ENCODE assay signal across 19 mouse cellular contexts in the genomic region with DNA sequence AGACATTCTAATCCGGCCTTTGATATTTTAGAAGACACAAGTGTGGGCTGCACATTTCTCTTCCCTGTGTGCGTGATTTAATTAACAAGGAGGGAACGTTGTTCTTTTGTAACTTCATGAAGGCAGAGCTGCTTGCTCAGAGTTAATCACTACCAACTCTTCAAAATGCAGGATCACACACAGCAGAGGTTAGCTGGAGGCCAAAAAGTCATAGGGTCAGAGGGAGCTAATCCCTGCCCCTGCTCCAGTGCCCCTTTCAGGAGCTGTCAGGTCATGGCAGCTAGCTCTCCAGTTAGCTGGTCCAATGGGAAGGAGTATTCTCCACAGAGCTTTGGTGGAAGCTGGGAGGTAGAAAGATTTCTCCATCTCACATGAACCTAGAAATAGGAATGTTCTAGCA.
DNase-seq lines count a peak whose midpoint lies in the region; ATAC-seq and TF ChIP-seq lines count a peak whose summit lies in the region.
"Had no signal": no experiment of that assay in that cellular context is flagged by ENCODE, and none has a peak within 500 bp of the region (broad histone marks: within the 10 kb centered on the region; RNA-seq: fewer than 3 reads in every experiment).

No protein-coding gene starts in this region.

- TF ChIP-seq EP300 in heart, adult 2 months (IDR thresholded peaks at IDR 0.05; ENCODE audit: insufficient read depth, low read depth, low read length), result no peak

- TF ChIP-seq POLR2A in heart, adult 2 months (IDR thresholded peaks at IDR 0.05; ENCODE audit: insufficient read depth, low read depth, low read length), result no peak
- TF ChIP-seq POLR2A in cerebellum, adult 2 months (IDR thresholded peaks at IDR 0.05; ENCODE audit: borderline replicate concordance, insufficient read depth, low read length), result no peak

- peaks cover 5% of the 10 kb centered on the region; the same call in 1 of the 2 replicates for H3K27me3 ChIP-seq in midbrain, embryonic 10.5 days (ENCODE audit: low read depth, poor library complexity, severe bottlenecking)
- no peaks in the 10 kb centered on the region for H3K27me3 ChIP-seq in midbrain, embryonic 13.5 days
- H3K27me3 ChIP-seq in intestine, embryonic 15.5 days (replicated peaks), result no peaks in the 10 kb centered on the region
- no peaks in the 10 kb centered on the region for H3K27me3 ChIP-seq in kidney, postnatal 0 days (ENCODE audit: insufficient read depth, low read length)
- H3K27me3 ChIP-seq in heart, adult 2 months (ENCODE audit: control insufficient read depth, insufficient read depth, low read length), result no peaks in the 10 kb centered on the region
- no peaks in the 10 kb centered on the region for H3K27me3 ChIP-seq in cerebellum, adult 2 months (ENCODE audit: control insufficient read depth, insufficient read depth, low read length)
- H3K27me3 ChIP-seq: embryonic facial prominence, embryonic 12.5 days; liver, embryonic 15.5 days; megakaryocyte, embryonic 14.5 days; neural tube, embryonic 13.5 days; Patski had no signal

- H3K79me2 ChIP-seq in heart, adult 2 months (replicated peaks; ENCODE audit: control insufficient read depth, insufficient read depth, low read length), result no peaks in the 10 kb centered on the region

- no peaks in the 10 kb centered on the region for H3K36me3 ChIP-seq in midbrain, embryonic 10.5 days
- no peaks in the 10 kb centered on the region for H3K36me3 ChIP-seq in midbrain, embryonic 13.5 days
- no peaks in the 10 kb centered on the region for H3K36me3 ChIP-seq in intestine, embryonic 15.5 days
- no peaks in the 10 kb centered on the region for H3K36me3 ChIP-seq in kidney, postnatal 0 days (ENCODE audit: insufficient read depth, low read length)
- no peaks in the 10 kb centered on the region for H3K36me3 ChIP-seq in heart, adult 2 months (ENCODE audit: control insufficient read depth, insufficient read depth, low read length)
- H3K36me3 ChIP-seq: embryonic facial prominence, embryonic 12.5 days; liver, embryonic 15.5 days; neural tube, embryonic 13.5 days had no signal

- H3K4me1 ChIP-seq in midbrain, embryonic 10.5 days, result peaks cover 26% of the 10 kb centered on the region
- H3K4me1 ChIP-seq in midbrain, embryonic 13.5 days (replicated peaks), result 0 out of 2 replicates have a peak, but pooled peaks cover 9% of the 10 kb centered on the region
- no peaks in the 10 kb centered on the region; the same call in 1 of the 2 replicates for H3K4me1 ChIP-seq in intestine, embryonic 15.5 days (replicated peaks)
- H3K4me1 ChIP-seq in kidney, postnatal 0 days (replicated peaks; ENCODE audit: insufficient read depth, low read length), result no peaks in the 10 kb centered on the region
- no peaks in the 10 kb centered on the region for H3K4me1 ChIP-seq in heart, adult 2 months (ENCODE audit: control insufficient read depth, insufficient read depth, low read length)
- no peaks in the 10 kb centered on the region for H3K4me1 ChIP-seq in cerebellum, adult 2 months (ENCODE audit: control insufficient read depth, insufficient read depth, low read length)
- H3K4me1 ChIP-seq: liver, embryonic 15.5 days; neural tube, embryonic 13.5 days had no signal

- 13% methylated on average over 3 of the region's 3 CpGs for WGBS in midbrain, embryonic 10.5 days
- WGBS in midbrain, embryonic 13.5 days, result 12% methylated on average over 3 of the region's 3 CpGs
- WGBS in intestine, embryonic 15.5 days, result 53% methylated on average over 3 of the region's 3 CpGs
- WGBS in kidney, postnatal 0 days, result 49% methylated on average over 3 of the region's 3 CpGs
- 92% methylated on average over 3 of the region's 3 CpGs for WGBS in heart, adult 2 months
- WGBS in cerebellum, adult 2 months, result 66% methylated on average over 3 of the region's 3 CpGs

- H3K27ac ChIP-seq in midbrain, embryonic 10.5 days (replicated peaks), result no peak overlapping the region
- no peak overlapping the region for H3K27ac ChIP-seq in midbrain, embryonic 13.5 days
- H3K27ac ChIP-seq in intestine, embryonic 15.5 days, result peak overlapping the region; percentile 1
- peak overlapping the region; percentile 74; the same call in 1 of the 2 replicates for H3K27ac ChIP-seq in kidney, postnatal 0 days
- H3K27ac ChIP-seq in heart, adult 2 months, result no peak overlapping the region
- no peak overlapping the region for H3K27ac ChIP-seq in cerebellum, adult 2 months (ENCODE audit: insufficient read depth, low read length)
- H3K27ac ChIP-seq: embryonic facial prominence, embryonic 12.5 days; hindbrain, embryonic 14.5 days; liver, embryonic 15.5 days; neural tube, embryonic 13.5 days had no signal

- DNase-seq in midbrain, embryonic 10.5 days (ENCODE audit: low spot score), result peak; percentile 71
- no peak for DNase-seq in kidney, postnatal 0 days (ENCODE audit: low spot score)
- no peak for DNase-seq in ovary, postnatal 10 days (ENCODE audit: low spot score)
- DNase-seq in heart, adult 2 months, result no peak
- DNase-seq in cerebellum, adult 2 months, result no peak
- DNase-seq: adrenal gland, postnatal 14 days; cerebellum, adult 9-11 months; gastrocnemius, postnatal 14 days; lung, postnatal 10 days; right cerebral cortex, postnatal 25 days had no signal

- H3K4me3 ChIP-seq in midbrain, embryonic 10.5 days, result no peak overlapping the region
- H3K4me3 ChIP-seq in midbrain, embryonic 13.5 days (replicated peaks), result no peak overlapping the region
- H3K4me3 ChIP-seq in intestine, embryonic 15.5 days (replicated peaks), result no peak overlapping the region
- H3K4me3 ChIP-seq in kidney, postnatal 0 days (replicated peaks; ENCODE audit: low read depth, low read length), result no peak overlapping the region
- H3K4me3 ChIP-seq in heart, adult 2 months, result no peak overlapping the region
- H3K4me3 ChIP-seq in cerebellum, adult 2 months (replicated peaks; ENCODE audit: insufficient read depth, low read depth, low read length), result no peak overlapping the region
- H3K4me3 ChIP-seq: embryonic facial prominence, embryonic 12.5 days; liver, embryonic 15.5 days; megakaryocyte, embryonic 14.5 days; neural tube, embryonic 13.5 days had no signal

- TF ChIP-seq CTCF in kidney, postnatal 0 days (IDR thresholded peaks at IDR 0.05; ENCODE audit: low read depth), result no peak
- TF ChIP-seq CTCF in heart, adult 2 months (IDR thresholded peaks at IDR 0.05), result no peak
- TF ChIP-seq CTCF in cerebellum, adult 2 months (IDR thresholded peaks at IDR 0.05; ENCODE audit: borderline replicate concordance, insufficient read depth, low read depth, low read length), result no peak

- intact Hi-C loops in heart, adult 2 months (cut with DNase I), result no loop called here

- H3K9ac ChIP-seq in midbrain, embryonic 13.5 days (replicated peaks), result no peak overlapping the region
- H3K9ac ChIP-seq in intestine, embryonic 15.5 days, result no peak overlapping the region
- H3K9ac ChIP-seq in kidney, postnatal 0 days (ENCODE audit: low read depth, low read length), result no peak overlapping the region
- H3K9ac ChIP-seq in heart, adult 2 months (ENCODE audit: low read depth, low read length), result no peak overlapping the region
- H3K9ac ChIP-seq: embryonic facial prominence, embryonic 12.5 days; hindbrain, embryonic 14.5 days; liver, embryonic 15.5 days; neural tube, embryonic 13.5 days had no signal

- no peaks in the 10 kb centered on the region for H3K9me3 ChIP-seq in midbrain, embryonic 10.5 days (replicated peaks)
- H3K9me3 ChIP-seq in midbrain, embryonic 13.5 days, result no peaks in the 10 kb centered on the region
- H3K9me3 ChIP-seq in intestine, embryonic 15.5 days, result no peaks in the 10 kb centered on the region
- no peaks in the 10 kb centered on the region for H3K9me3 ChIP-seq in kidney, postnatal 0 days (replicated peaks; ENCODE audit: low read length)
- H3K9me3 ChIP-seq: embryonic facial prominence, embryonic 12.5 days; liver, embryonic 15.5 days; megakaryocyte, embryonic 14.5 days; neural tube, embryonic 13.5 days had no signal

- no peak overlapping the region for H3K4me2 ChIP-seq in midbrain, embryonic 13.5 days (replicated peaks)
- H3K4me2 ChIP-seq in intestine, embryonic 15.5 days (replicated peaks), result no peak overlapping the region
- H3K4me2 ChIP-seq in kidney, postnatal 0 days (ENCODE audit: low read length), result no peak overlapping the region
- H3K4me2 ChIP-seq: embryonic facial prominence, embryonic 12.5 days; hindbrain, embryonic 14.5 days; liver, embryonic 15.5 days; neural tube, embryonic 13.5 days had no signal

- ATAC-seq in midbrain, embryonic 13.5 days, result no peak
- ATAC-seq in intestine, embryonic 15.5 days, result no peak
- peak; percentile 75 for ATAC-seq in kidney, postnatal 0 days (replicated peaks; ENCODE audit: low FRiP score, low read depth)
- ATAC-seq: activated CD4-positive, CD25-positive, alpha-beta regulatory T cell, adult 4 months; Patski had no signal

Comparison
In these comparisons a context has a peak if more than half of its experiments do, and no peak if none do; other contexts are left out.
1. H3K27ac ChIP-seq: peak in intestine, embryonic 15.5 days (single experiment) and kidney, postnatal 0 days (single experiment); none in midbrain, embryonic 10.5 days (single experiment), midbrain, embryonic 13.5 days (single experiment), heart, adult 2 months (single experiment) and cerebellum, adult 2 months (single experiment).